Mouse (Mus musculus) lung, postnatal 0 days (tissue): ENCODE measurements around the gene Coro2b. TPM values are rescaled to one million over a fixed set of nuclear protein-coding genes. Genes with fewer than 3 reads are reported as not detected.
A peak's percentile ranks its signal among the peaks of the same experiment; 100 is the strongest.

Source experiments
- ATAC-seq: fragments of 200-750 bp; cut with Nextera tagmentation; 2 replicates; pipeline ENCODE4 v1.8.0; 2017; ENCODE audit warnings: moderate library complexity
- DNase-seq: peaks from one replicate; pipeline ENCODE4 v3.0.0-alpha.2; 2016; ENCODE audit warnings: low spot score
- H3K27ac ChIP-seq: fragments of 300-500 bp; sonication (generic); 2 replicates; pipeline ENCODE4 v1.5.1; 2014; ENCODE audit warnings: antibody characterized with exemption, mild to moderate bottlenecking, low read length, mixed read lengths
- H3K27me3 ChIP-seq: fragments of 300-500 bp; sonication (generic); replicated peaks from 2 replicates; pipeline ENCODE4 v1.6.1; 2014; ENCODE audit warnings: low read length, mixed read lengths; ENCODE audit not compliant: insufficient read depth
- H3K36me3 ChIP-seq: fragments of 300-500 bp; sonication (generic); 2 replicates; pipeline ENCODE4 v1.6.1; 2014; ENCODE audit warnings: low read length, mixed read lengths; ENCODE audit not compliant: insufficient read depth
- H3K4me1 ChIP-seq: fragments of 300-500 bp; sonication (generic); 2 replicates; pipeline ENCODE4 v1.6.1; 2014; ENCODE audit warnings: antibody characterized with exemption, low read depth, low read length, mixed read lengths; ENCODE audit not compliant: insufficient read depth
- H3K4me2 ChIP-seq: fragments of 300-500 bp; sonication (generic); replicated peaks from 2 replicates; pipeline ENCODE4 v1.6.1; 2014; ENCODE audit warnings: low read depth, mild to moderate bottlenecking, low read length, moderate library complexity, mixed read lengths
- H3K4me3 ChIP-seq: fragments of 300-500 bp; sonication (generic); 2 replicates; pipeline ENCODE4 v1.5.1; 2014; ENCODE audit warnings: low read depth, low read length
- H3K9ac ChIP-seq: fragments of 300-500 bp; sonication (generic); replicated peaks from 2 replicates; pipeline ENCODE4 v1.6.1; 2014; ENCODE audit warnings: low read depth, mild to moderate bottlenecking
- H3K9me3 ChIP-seq: fragments of 300-500 bp; sonication (generic); 2 replicates; pipeline ENCODE4 v1.6.1; 2016; ENCODE audit warnings: low read length, mixed read lengths
- CTCF ChIP-seq: IDR thresholded peaks from 2 replicates; pipeline ENCODE4 v1.5.1; 2016; ENCODE audit warnings: antibody characterized with exemption, mild to moderate bottlenecking
- EP300 ChIP-seq: IDR thresholded peaks from 2 replicates; pipeline ENCODE4 v1.6.1; 2016; ENCODE audit warnings: antibody characterized with exemption, mild to moderate bottlenecking, control low read depth
- WGBS: fragments of 180-500 bp; shearing (Covaris S2); extraction: QIAGEN DNeasy Blood & Tissue Kit; methylation state at CpG from one replicate; pipeline ENCODE4 v1.1.7; 2014; 5-methylcytosine and 5-hydroxymethylcytosine counted together
- polyA plus RNA-seq: library from polyadenylated mRNA; unstranded; fragments of >200 nt; fragmentation: Nextera tagmentation; extraction: Ambion mirVana; gene quantifications from 2 replicates; pipeline ENCODE4 v1.2.1, GENCODE M21; 2015

Gene Coro2b
- polyA plus RNA-seq, 1 experiment from 2014 or later = 15.8 TPM

DNA sequence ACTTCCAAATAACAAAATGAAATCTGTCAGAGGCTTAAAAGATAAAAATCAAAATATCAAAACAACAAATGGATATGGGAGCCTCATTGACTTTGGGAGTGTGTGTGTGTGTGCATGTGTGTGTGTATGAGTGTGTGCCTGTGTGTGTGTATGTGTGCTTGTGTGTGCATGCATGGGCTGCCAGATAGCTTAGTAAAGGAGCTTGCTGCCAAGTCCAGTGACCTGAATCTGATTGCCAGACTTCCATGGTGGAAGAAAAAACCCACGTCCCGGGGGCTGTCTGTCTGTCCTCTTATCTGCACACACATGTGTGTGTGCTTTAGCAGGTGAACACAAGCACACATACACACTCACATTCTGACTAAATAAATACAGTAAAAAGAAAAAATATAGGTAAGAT, 143.3 kb downstream of the Coro2b start:
- H3K27ac ChIP-seq = no peak overlapping the region
- no peak overlapping the region for H3K4me3 ChIP-seq
- H3K27me3 ChIP-seq = no peaks in the 10 kb centered on the region
- no peaks in the 10 kb centered on the region for H3K9me3 ChIP-seq
- no peak overlapping the region for H3K9ac ChIP-seq
- WGBS = 59% methylated on average over 2 of the region's 2 CpGs
- TF ChIP-seq CTCF = no peak
- no peak for TF ChIP-seq EP300
- H3K4me2 ChIP-seq = no peak overlapping the region
- no peaks in the 10 kb centered on the region for H3K36me3 ChIP-seq
- no peaks in the 10 kb centered on the region for H3K4me1 ChIP-seq
- DNase-seq (peak; percentile 3), ATAC-seq (no peak)

DNA sequence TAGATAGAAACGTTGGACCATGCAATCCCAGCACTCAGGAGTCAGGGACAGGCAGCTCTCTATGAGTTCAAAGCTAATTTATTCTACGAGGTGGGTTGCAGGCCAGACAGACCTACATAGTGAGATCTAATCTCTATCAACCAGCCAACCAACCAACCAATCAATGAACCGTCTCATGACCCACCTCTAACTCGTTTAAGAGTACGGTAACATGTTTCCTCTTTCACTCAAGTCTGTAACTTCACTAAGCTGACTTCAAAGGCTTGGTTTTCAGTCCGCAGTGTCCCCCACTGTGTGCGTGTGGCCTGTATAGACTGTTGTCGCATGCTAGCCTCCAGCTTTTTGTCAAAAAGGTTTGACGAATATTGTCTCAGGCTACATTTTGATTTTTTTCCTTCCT, 147.1 kb downstream of the Coro2b start:
- ATAC-seq = no peak
- no peak for DNase-seq
- Histone ChIP-seq H3K9ac (no peak overlapping the region), H3K27ac (no peak overlapping the region), H3K36me3 (no peaks in the 10 kb centered on the region), H3K27me3 (no peaks in the 10 kb centered on the region), H3K4me3 (no peak overlapping the region), H3K4me2 (no peak overlapping the region), H3K9me3 (no peaks in the 10 kb centered on the region), H3K4me1 (no peaks in the 10 kb centered on the region)
- 68% methylated on average over 9 of the region's 9 CpGs for WGBS
- TF ChIP-seq EP300 (no peak), CTCF (no peak)

DNA sequence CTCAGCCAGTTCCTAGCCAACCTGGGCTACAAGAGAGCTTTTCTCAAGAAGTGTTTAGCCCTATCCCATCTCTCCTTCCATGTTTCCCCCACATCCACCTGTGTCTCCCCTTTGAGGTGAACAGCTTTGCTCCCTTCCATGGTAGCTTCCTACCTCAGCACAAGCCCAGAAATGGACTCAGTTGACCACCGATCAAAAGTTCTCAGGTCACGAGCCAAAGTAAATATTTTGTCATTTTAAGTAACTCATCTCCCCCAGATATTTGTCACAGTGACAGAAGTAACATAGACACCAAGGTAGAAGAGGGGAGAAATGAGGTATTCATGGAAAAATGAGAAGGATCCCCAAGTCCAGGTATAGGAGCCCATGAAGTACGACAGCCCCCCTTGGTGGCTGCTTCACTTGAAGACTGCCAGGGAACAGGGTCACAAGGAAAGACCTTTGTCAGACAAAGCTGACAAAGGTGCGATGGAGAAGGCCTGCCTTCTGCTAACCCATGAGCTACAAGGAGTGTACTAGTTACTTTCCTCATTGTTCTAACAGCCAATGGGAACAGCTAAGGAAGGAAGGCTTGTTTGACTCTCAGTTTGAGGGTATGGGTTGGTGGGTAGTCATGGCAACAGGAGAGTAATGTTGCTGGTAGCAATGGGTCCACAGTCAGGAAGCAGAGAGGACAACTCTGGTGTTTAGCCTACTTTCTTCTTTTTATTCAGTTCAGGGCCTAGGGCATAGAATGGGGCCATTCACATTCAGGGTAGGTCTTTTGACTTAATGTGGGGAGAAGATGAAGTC, 150.9 kb downstream of the Coro2b start:
- no peak overlapping the region for H3K9ac ChIP-seq
- no peaks in the 10 kb centered on the region for H3K27me3 ChIP-seq
- ATAC-seq (no peak), DNase-seq (no peak)
- no peaks in the 10 kb centered on the region for H3K9me3 ChIP-seq
- no peak overlapping the region for H3K4me3 ChIP-seq
- no peak overlapping the region for H3K27ac ChIP-seq
- no peaks in the 10 kb centered on the region for H3K36me3 ChIP-seq
- H3K4me1 ChIP-seq = peaks cover 5% of the 10 kb centered on the region
- no peak overlapping the region for H3K4me2 ChIP-seq
- TF ChIP-seq CTCF (no peak), EP300 (no peak)
- 75% methylated on average over 4 of the region's 4 CpGs for WGBS

DNA sequence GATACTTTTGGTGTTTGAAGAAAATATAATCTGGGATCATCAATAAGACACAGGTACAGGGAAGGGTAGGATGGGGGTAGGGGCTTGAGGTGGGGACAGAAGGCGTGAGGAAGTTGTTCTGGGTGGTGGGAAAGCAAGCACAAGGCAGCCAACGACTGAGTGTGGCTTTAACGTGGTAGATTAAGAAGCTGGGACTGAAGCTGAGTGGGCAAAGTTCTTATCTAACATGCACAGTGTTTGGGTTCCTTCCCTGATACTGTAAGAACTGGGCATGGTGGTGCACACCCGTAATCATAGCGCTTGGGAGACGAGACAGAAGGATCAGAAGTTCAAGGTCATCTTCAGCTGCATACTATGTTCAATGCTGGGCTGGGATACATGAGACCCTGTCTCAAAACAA, 151.8 kb downstream of the Coro2b start:
- DNase-seq (no peak), ATAC-seq (no peak)
- no peak overlapping the region for H3K27ac ChIP-seq
- no peak overlapping the region for H3K9ac ChIP-seq
- H3K4me1 ChIP-seq = peaks cover 7% of the 10 kb centered on the region
- H3K27me3 ChIP-seq = no peaks in the 10 kb centered on the region
- no peaks in the 10 kb centered on the region for H3K36me3 ChIP-seq
- no peak overlapping the region for H3K4me3 ChIP-seq
- no peaks in the 10 kb centered on the region for H3K9me3 ChIP-seq
- no peak for TF ChIP-seq CTCF
- no peak for TF ChIP-seq EP300
- WGBS = 79% methylated on average over 6 of the region's 6 CpGs
- no peak overlapping the region for H3K4me2 ChIP-seq

DNA sequence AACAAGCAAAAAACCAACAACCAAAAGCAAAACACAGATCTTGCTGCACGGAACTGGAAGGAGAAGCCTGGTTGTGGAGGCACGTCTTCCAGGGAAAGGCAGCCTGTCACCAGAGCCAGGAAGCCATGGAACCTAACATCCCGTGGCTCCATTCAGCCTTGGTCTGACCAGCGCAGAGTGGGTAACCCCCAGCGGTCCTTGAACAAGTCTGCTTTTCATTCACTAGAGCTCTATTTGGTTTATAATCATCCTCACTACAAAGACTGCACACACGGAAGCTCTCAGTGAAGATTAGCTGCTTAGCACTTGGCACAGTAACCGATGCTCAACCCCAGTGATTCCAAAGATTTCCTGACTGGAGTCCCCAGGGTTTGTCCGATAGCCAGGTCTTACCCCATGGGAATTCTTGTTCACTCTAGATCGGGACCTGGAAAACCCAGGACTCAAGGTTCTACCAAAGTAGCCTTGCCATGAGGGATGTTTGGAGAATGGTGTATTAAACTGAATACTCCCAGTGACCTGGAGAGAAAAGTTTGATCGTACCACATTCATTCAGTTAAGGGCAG, 154.2 kb downstream of the Coro2b start:
- no peaks in the 10 kb centered on the region for H3K27me3 ChIP-seq
- H3K9me3 ChIP-seq = no peaks in the 10 kb centered on the region
- peak overlapping the region; percentile 76; the same call in 1 of the 2 replicates for H3K27ac ChIP-seq
- H3K4me2 ChIP-seq = no peak overlapping the region
- no peak for TF ChIP-seq CTCF
- TF ChIP-seq EP300 = no peak
- whole genome bisulfite sequencing = 66% methylated on average over 10 of the region's 10 CpGs
- H3K4me3 ChIP-seq = no peak overlapping the region
- H3K9ac ChIP-seq = no peak overlapping the region
- H3K4me1 ChIP-seq = peaks cover 7% of the 10 kb centered on the region
- DNase-seq (no peak), ATAC-seq (no peak)
- peaks cover 9% of the 10 kb centered on the region for H3K36me3 ChIP-seq

DNA sequence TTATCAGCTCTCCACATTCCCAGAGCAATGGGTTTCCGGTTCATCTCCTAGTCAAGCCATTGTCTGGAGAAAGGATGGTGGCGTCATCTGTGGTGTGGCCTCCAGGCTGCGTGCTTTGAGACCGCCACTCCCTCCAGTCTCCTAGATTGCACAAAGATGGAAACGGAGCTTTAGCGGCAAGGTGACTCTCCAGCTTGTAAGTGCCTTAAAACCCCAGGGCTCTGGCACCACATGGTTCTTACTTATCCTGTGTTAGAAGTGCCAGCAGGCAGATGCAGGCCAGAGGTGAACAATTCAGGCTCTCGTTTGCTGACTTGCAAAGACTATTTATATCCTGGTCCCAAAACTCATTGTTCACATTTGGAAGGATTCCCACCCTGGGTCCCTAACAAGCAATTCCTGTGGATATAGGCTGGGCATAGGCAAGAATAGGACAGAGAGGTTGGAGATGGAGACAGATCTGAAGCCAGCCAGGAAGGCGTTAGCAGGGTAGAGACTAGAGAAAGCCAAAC, 155.4 kb downstream of the Coro2b start:
- Histone ChIP-seq H3K9ac (no peak overlapping the region), H3K4me2 (no peak overlapping the region), H3K9me3 (no peaks in the 10 kb centered on the region), H3K27me3 (no peaks in the 10 kb centered on the region), H3K4me1 (peaks cover 7% of the 10 kb centered on the region), H3K4me3 (no peak overlapping the region), H3K36me3 (peaks cover 10% of the 10 kb centered on the region), H3K27ac (peak overlapping the region; percentile 77)
- WGBS = 35% methylated on average over 8 of the region's 8 CpGs
- ATAC-seq (peak; percentile 88), DNase-seq (peak; percentile 73)
- TF ChIP-seq EP300 (peak; percentile 78), CTCF (peak; percentile 11; the same call in 1 of the 2 replicates)
